Mouse (Mus musculus) subcutaneous adipose tissue, adult 2 months (tissue): ENCODE data around the gene Cacng5. TPM values are rescaled to one million over a fixed set of nuclear protein-coding genes. Genes with fewer than 3 reads are reported as not detected.

Source experiments
- polyA plus RNA-seq: library from polyadenylated mRNA; depleted of rRNA; stranded (reverse); fragments of >200 nt; gene quantifications from 2 replicates; pipeline ENCODE4 v1.2.3, GENCODE M21; 2012; ENCODE audit warnings: low replicate concordance; rRNA removed

The Cacng5 gene
- polyA plus RNA-seq = not detected in 2 replicates

GRCm38 (mm10) chr11:107914634-107915226, at the start of gene Cacng5:
Cacng5 (minus strand) TSS chr11:107915055.

Other genes starting within 250 kb of the Cacng5 start
- 0.36 TPM in 1 of 2 replicates, not detected in the other for gene Cacng1, start 198.5 kb downstream of the Cacng5 start, polyA plus RNA-seq
- 0.17 and 2.6 TPM in 2 replicates for gene Cacng4, start 120.5 kb downstream of the Cacng5 start, polyA plus RNA-seq